ENCODE assay signal across 22 mouse cellular contexts in genomic region chr4:124971094-124971493, GRCm38 (mm10). TPM values are rescaled to one million over a fixed set of nuclear protein-coding genes. Genes with fewer than 3 reads are reported as not detected.
DNase-seq lines count a peak whose midpoint lies in the region; ATAC-seq and TF ChIP-seq lines count a peak whose summit lies in the region.
"Had no signal": no experiment of that assay in that cellular context is flagged by ENCODE, and none has a peak within 500 bp of the region (broad histone marks: within the 10 kb centered on the region; RNA-seq: fewer than 3 reads in every experiment).

No protein-coding gene starts in this region.

- no peak for TF ChIP-seq CTCF in midbrain, postnatal 0 days (IDR thresholded peaks at IDR 0.05)

- no peaks in the 10 kb centered on the region for H3K9me3 ChIP-seq in forebrain, embryonic 10.5 days
- H3K9me3 ChIP-seq in forebrain, embryonic 11.5 days (ENCODE audit: control insufficient read depth, low read length): no peaks in the 10 kb centered on the region
- H3K9me3 ChIP-seq in limb, embryonic 11.5 days (ENCODE audit: control insufficient read depth, low read length): no peaks in the 10 kb centered on the region
- H3K9me3 ChIP-seq in limb, embryonic 10.5 days (replicated peaks): no peaks in the 10 kb centered on the region; the same call in 1 of the 2 replicates
- no peaks in the 10 kb centered on the region for H3K9me3 ChIP-seq in intestine, embryonic 16.5 days (ENCODE audit: control insufficient read depth, low read length)
- no peaks in the 10 kb centered on the region for H3K9me3 ChIP-seq in midbrain, postnatal 0 days (ENCODE audit: low read length)
- H3K9me3 ChIP-seq: forebrain, embryonic 15.5 days; G1E; heart, embryonic 15.5 days had no signal

- DNase-seq in forebrain, embryonic 10.5 days (ENCODE audit: extremely low spot score, low spot score): no peak
- DNase-seq in forebrain, embryonic 11.5 days (ENCODE audit: low spot score): no peak
- DNase-seq in limb, embryonic 11.5 days (ENCODE audit: low spot score): peak; percentile 43
- no peak for DNase-seq in limb, embryonic 10.5 days (ENCODE audit: low spot score)
- no peak for DNase-seq in midbrain, postnatal 0 days (ENCODE audit: low spot score)
- DNase-seq in right cerebral cortex, postnatal 36 days (ENCODE audit: low spot score in 2 of 2): no peak
- DNase-seq: adrenal gland, postnatal 25 days; B cell, adult 2 months; cerebellum, adult 18-20 months; cerebellum, adult 9-11 months; cerebellum, postnatal 36 days; gastrocnemius, postnatal 14 days; heart, adult 2 months; heart, postnatal 14 days had no signal

- H3K4me1 ChIP-seq in forebrain, embryonic 10.5 days: peaks cover 82% of the 10 kb centered on the region
- H3K4me1 ChIP-seq in forebrain, embryonic 11.5 days (replicated peaks; ENCODE audit: control insufficient read depth, insufficient read depth, low read length): peaks cover 11% of the 10 kb centered on the region
- H3K4me1 ChIP-seq in limb, embryonic 11.5 days (ENCODE audit: control insufficient read depth, insufficient read depth, low read length): peaks cover 35% of the 10 kb centered on the region
- peaks cover 72% of the 10 kb centered on the region for H3K4me1 ChIP-seq in limb, embryonic 10.5 days
- H3K4me1 ChIP-seq in intestine, embryonic 16.5 days (ENCODE audit: control insufficient read depth, insufficient read depth, low read length): peaks cover 14% of the 10 kb centered on the region; the same call in 1 of the 2 replicates
- peaks cover 7% of the 10 kb centered on the region; the same call in 1 of the 2 replicates for H3K4me1 ChIP-seq in midbrain, postnatal 0 days (ENCODE audit: insufficient read depth, low read length)
- H3K4me1 ChIP-seq: forebrain, embryonic 15.5 days; heart, embryonic 15.5 days had no signal

- no peak overlapping the region for H3K4me2 ChIP-seq in forebrain, embryonic 11.5 days (ENCODE audit: low read depth, low read length, severe bottlenecking)
- no peak overlapping the region for H3K4me2 ChIP-seq in limb, embryonic 11.5 days (ENCODE audit: low read depth, severe bottlenecking)
- no peak overlapping the region for H3K4me2 ChIP-seq in intestine, embryonic 16.5 days (ENCODE audit: low read depth, low read length)
- H3K4me2 ChIP-seq in midbrain, postnatal 0 days (ENCODE audit: low read depth, low read length, poor library complexity, severe bottlenecking): no peak overlapping the region
- H3K4me2 ChIP-seq: forebrain, embryonic 15.5 days; heart, embryonic 11.5 days; heart, embryonic 15.5 days had no signal

- no peak overlapping the region for H3K4me3 ChIP-seq in forebrain, embryonic 10.5 days
- H3K4me3 ChIP-seq in forebrain, embryonic 11.5 days (ENCODE audit: low read depth, low read length): no peak overlapping the region
- H3K4me3 ChIP-seq in limb, embryonic 11.5 days (ENCODE audit: low read depth, low read length): no peak overlapping the region
- H3K4me3 ChIP-seq in limb, embryonic 10.5 days: no peak overlapping the region
- H3K4me3 ChIP-seq in intestine, embryonic 16.5 days (ENCODE audit: low read length): no peak overlapping the region
- no peak overlapping the region for H3K4me3 ChIP-seq in midbrain, postnatal 0 days (ENCODE audit: low read depth, low read length)
- H3K4me3 ChIP-seq: forebrain, embryonic 15.5 days; heart, adult 2 months; heart, embryonic 15.5 days had no signal

- H3K27ac ChIP-seq in forebrain, embryonic 10.5 days: peak overlapping the region; percentile 85
- H3K27ac ChIP-seq in forebrain, embryonic 11.5 days (ENCODE audit: low read depth, low read length): no peak overlapping the region
- H3K27ac ChIP-seq in limb, embryonic 11.5 days (replicated peaks; ENCODE audit: low read depth, low read length): no peak overlapping the region
- H3K27ac ChIP-seq in limb, embryonic 10.5 days: no peak overlapping the region
- no peak overlapping the region for H3K27ac ChIP-seq in intestine, embryonic 16.5 days (ENCODE audit: low read length)
- peak overlapping the region; percentile 49; the same call in 1 of the 2 replicates for H3K27ac ChIP-seq in midbrain, postnatal 0 days (ENCODE audit: low read depth, low read length)
- H3K27ac ChIP-seq: forebrain, embryonic 15.5 days; heart, adult 2 months; heart, embryonic 15.5 days had no signal

- WGBS in forebrain, embryonic 10.5 days: 90% methylated on average over 8 of the region's 8 CpGs
- 83% methylated on average over 8 of the region's 8 CpGs for WGBS in forebrain, embryonic 11.5 days
- WGBS in limb, embryonic 11.5 days: 42% methylated on average over 8 of the region's 8 CpGs
- WGBS in limb, embryonic 10.5 days: 62% methylated on average over 8 of the region's 8 CpGs
- 62% methylated on average over 8 of the region's 8 CpGs for WGBS in intestine, embryonic 16.5 days
- 86% methylated on average over 8 of the region's 8 CpGs for WGBS in midbrain, postnatal 0 days

- no peak overlapping the region for H3K9ac ChIP-seq in forebrain, embryonic 11.5 days (ENCODE audit: low read length)
- H3K9ac ChIP-seq in limb, embryonic 11.5 days (ENCODE audit: low read length): no peak overlapping the region
- H3K9ac ChIP-seq in intestine, embryonic 16.5 days (ENCODE audit: low read depth, low read length): no peak overlapping the region
- H3K9ac ChIP-seq in midbrain, postnatal 0 days (replicated peaks; ENCODE audit: low read length, poor library complexity, severe bottlenecking): no peak overlapping the region
- H3K9ac ChIP-seq: forebrain, embryonic 15.5 days; heart, embryonic 15.5 days had no signal

- no peaks in the 10 kb centered on the region for H3K36me3 ChIP-seq in forebrain, embryonic 10.5 days (replicated peaks)
- no peaks in the 10 kb centered on the region for H3K36me3 ChIP-seq in forebrain, embryonic 11.5 days (ENCODE audit: control insufficient read depth, insufficient read depth, low read length)
- H3K36me3 ChIP-seq in limb, embryonic 11.5 days (ENCODE audit: control insufficient read depth, insufficient read depth, low read length): no peaks in the 10 kb centered on the region
- no peaks in the 10 kb centered on the region for H3K36me3 ChIP-seq in limb, embryonic 10.5 days
- H3K36me3 ChIP-seq in intestine, embryonic 16.5 days (ENCODE audit: control insufficient read depth, insufficient read depth, low read length): no peaks in the 10 kb centered on the region
- no peaks in the 10 kb centered on the region for H3K36me3 ChIP-seq in midbrain, postnatal 0 days (ENCODE audit: insufficient read depth, low read length)
- H3K36me3 ChIP-seq: forebrain, embryonic 15.5 days; G1E; heart, embryonic 15.5 days had no signal

- no peak for ATAC-seq in forebrain, embryonic 11.5 days (replicated peaks; ENCODE audit: low FRiP score)
- no peak for ATAC-seq in limb, embryonic 11.5 days (ENCODE audit: insufficient number of reproducible peaks, low FRiP score, low TSS enrichment, low read depth)
- peak; percentile 91 for ATAC-seq in intestine, embryonic 16.5 days
- no peak for ATAC-seq in midbrain, postnatal 0 days (ENCODE audit: low FRiP score)
- ATAC-seq: CD4-positive, CD25-positive, alpha-beta regulatory T cell, adult 4 months; forebrain, embryonic 15.5 days; hindbrain, postnatal 0 days had no signal

- peaks cover 6% of the 10 kb centered on the region; the same call in 1 of the 2 replicates for H3K27me3 ChIP-seq in forebrain, embryonic 10.5 days (ENCODE audit: poor library complexity, severe bottlenecking)
- no peaks in the 10 kb centered on the region for H3K27me3 ChIP-seq in forebrain, embryonic 11.5 days (ENCODE audit: control insufficient read depth, insufficient read depth, low read length)
- peaks cover 32% of the 10 kb centered on the region for H3K27me3 ChIP-seq in limb, embryonic 11.5 days (ENCODE audit: control insufficient read depth, insufficient read depth, low read length)
- H3K27me3 ChIP-seq in limb, embryonic 10.5 days (ENCODE audit: low read depth, poor library complexity, severe bottlenecking): peaks cover 100% of the 10 kb centered on the region
- no peaks in the 10 kb centered on the region for H3K27me3 ChIP-seq in intestine, embryonic 16.5 days (replicated peaks; ENCODE audit: control insufficient read depth, insufficient read depth, low read length)
- no peaks in the 10 kb centered on the region for H3K27me3 ChIP-seq in midbrain, postnatal 0 days (ENCODE audit: insufficient read depth, low read length)
- H3K27me3 ChIP-seq: forebrain, embryonic 15.5 days had no signal

RNA-seq across cellular contexts. Expression of gene Rspo1, which starts 15.1 kb away (rescaled TPM):
- 40.0 and 46.8 TPM in 2 replicates for polyA plus RNA-seq in forebrain, embryonic 10.5 days (2016; fragmentation: Nextera tagmentation; extraction: Ambion mirVana)
- 56.2 and 64.8 TPM in 2 replicates for polyA plus RNA-seq in forebrain, embryonic 11.5 days (2014; fragmentation: Nextera tagmentation; extraction: Ambion mirVana)
- polyA plus RNA-seq in limb, embryonic 11.5 days (2014; fragmentation: Nextera tagmentation; extraction: Ambion mirVana): 3.1 and 5.1 TPM in 2 replicates
- 4.8 and 6.3 TPM in 2 replicates for polyA plus RNA-seq in limb, embryonic 10.5 days (2016; fragmentation: Nextera tagmentation; extraction: Ambion mirVana)
- polyA plus RNA-seq in intestine, embryonic 16.5 days (2015; fragmentation: Nextera tagmentation; extraction: Ambion mirVana): 6.0 and 8.0 TPM in 2 replicates
- total RNA-seq in midbrain, postnatal 0 days (2014; rRNA removed): 2.5 and 3.0 TPM in 2 replicates
- 1.2 and 1.8 TPM in 2 replicates for polyA plus RNA-seq in midbrain, postnatal 0 days (2015; fragmentation: Nextera tagmentation; extraction: Ambion mirVana)
- total RNA-seq: G1E; hematopoietic stem cell, adult 5-6 weeks had no signal
- polyA plus RNA-seq: CD4-positive, CD25-positive, alpha-beta regulatory T cell, adult 4 months; G1E had no signal

RNA-seq across cellular contexts. Expression of gene Cdca8, which starts 32.0 kb away (rescaled TPM):
- 293 and 297 TPM in 2 replicates for polyA plus RNA-seq in forebrain, embryonic 10.5 days (2016; fragmentation: Nextera tagmentation; extraction: Ambion mirVana)
- 284 and 293 TPM in 2 replicates for polyA plus RNA-seq in forebrain, embryonic 11.5 days (2014; fragmentation: Nextera tagmentation; extraction: Ambion mirVana)
- polyA plus RNA-seq in limb, embryonic 11.5 days (2014; fragmentation: Nextera tagmentation; extraction: Ambion mirVana): 210 and 223 TPM in 2 replicates
- 221 and 226 TPM in 2 replicates for polyA plus RNA-seq in limb, embryonic 10.5 days (2016; fragmentation: Nextera tagmentation; extraction: Ambion mirVana)
- 105 and 126 TPM in 2 replicates for polyA plus RNA-seq in intestine, embryonic 16.5 days (2015; fragmentation: Nextera tagmentation; extraction: Ambion mirVana)
- 3.0 and 6.3 TPM in 2 replicates for total RNA-seq in midbrain, postnatal 0 days (2014; rRNA removed)
- 10.3 and 14.8 TPM in 2 replicates for polyA plus RNA-seq in midbrain, postnatal 0 days (2015; fragmentation: Nextera tagmentation; extraction: Ambion mirVana)

RNA-seq across cellular contexts. Expression of gene 9930104L06Rik, which starts 34.2 kb away (rescaled TPM):
- 16.4 and 17.5 TPM in 2 replicates for polyA plus RNA-seq in forebrain, embryonic 10.5 days (2016; fragmentation: Nextera tagmentation; extraction: Ambion mirVana)
- 5.9 and 6.1 TPM in 2 replicates for polyA plus RNA-seq in forebrain, embryonic 11.5 days (2014; fragmentation: Nextera tagmentation; extraction: Ambion mirVana)
- polyA plus RNA-seq in limb, embryonic 11.5 days (2014; fragmentation: Nextera tagmentation; extraction: Ambion mirVana): 4.9 and 5.1 TPM in 2 replicates
- 14.6 and 17.0 TPM in 2 replicates for polyA plus RNA-seq in limb, embryonic 10.5 days (2016; fragmentation: Nextera tagmentation; extraction: Ambion mirVana)
- polyA plus RNA-seq in intestine, embryonic 16.5 days (2015; fragmentation: Nextera tagmentation; extraction: Ambion mirVana): 9.1 and 9.3 TPM in 2 replicates
- total RNA-seq in midbrain, postnatal 0 days (2014; rRNA removed): 15.6 and 21.7 TPM in 2 replicates
- 8.9 and 9.3 TPM in 2 replicates for polyA plus RNA-seq in midbrain, postnatal 0 days (2015; fragmentation: Nextera tagmentation; extraction: Ambion mirVana)

RNA-seq across cellular contexts. Expression of gene Gnl2, which starts 45.3 kb away (rescaled TPM):
- 99.7 and 107 TPM in 2 replicates for polyA plus RNA-seq in forebrain, embryonic 10.5 days (2016; fragmentation: Nextera tagmentation; extraction: Ambion mirVana)
- polyA plus RNA-seq in forebrain, embryonic 11.5 days (2014; fragmentation: Nextera tagmentation; extraction: Ambion mirVana): 95.5 and 98.5 TPM in 2 replicates
- polyA plus RNA-seq in limb, embryonic 11.5 days (2014; fragmentation: Nextera tagmentation; extraction: Ambion mirVana): 85.8 and 91.5 TPM in 2 replicates
- 83.5 and 83.7 TPM in 2 replicates for polyA plus RNA-seq in limb, embryonic 10.5 days (2016; fragmentation: Nextera tagmentation; extraction: Ambion mirVana)
- polyA plus RNA-seq in intestine, embryonic 16.5 days (2015; fragmentation: Nextera tagmentation; extraction: Ambion mirVana): 61.8 and 64.6 TPM in 2 replicates
- 51.8 and 57.3 TPM in 2 replicates for total RNA-seq in midbrain, postnatal 0 days (2014; rRNA removed)
- polyA plus RNA-seq in midbrain, postnatal 0 days (2015; fragmentation: Nextera tagmentation; extraction: Ambion mirVana): 72.5 and 77.5 TPM in 2 replicates

Comparison
In these comparisons a context has a peak if more than half of its experiments do, and no peak if none do; other contexts are left out.
1. H3K27ac ChIP-seq: peak in forebrain, embryonic 10.5 days (single experiment) and midbrain, postnatal 0 days (single experiment); none in forebrain, embryonic 11.5 days (single experiment), limb, embryonic 11.5 days (single experiment), limb, embryonic 10.5 days (single experiment) and intestine, embryonic 16.5 days (single experiment).